Mouse (Mus musculus): ENCODE measurements around the gene Sco1. TPM values are rescaled to one million over a fixed set of nuclear protein-coding genes. Genes with fewer than 3 reads are reported as not detected.

Sco1 gene
- polyA plus RNA-seq, 1 experiment from 2014 or later: 16.0 TPM

- no peak for ATAC-seq (replicated peaks; ENCODE audit: low FRiP score, low read depth)
- TF ChIP-seq CTCF (IDR thresholded peaks at IDR 0.05; ENCODE audit: low read depth): peak; percentile 29; the same call in 1 of the 2 replicates
Observed at GRCm38 (mm10) chr11:67039799-67040198, 12.7 kb upstream of the Sco1 start.

GRCm38 (mm10) chr11:67040483-67040882, 12.0 kb upstream of the Sco1 start:
- no peaks in the 10 kb centered on the region for H3K4me1 ChIP-seq (replicated peaks; ENCODE audit: insufficient read depth, low read length)
- H3K9ac ChIP-seq (ENCODE audit: low read depth, low read length): no peak overlapping the region
- no peaks in the 10 kb centered on the region for H3K9me3 ChIP-seq (replicated peaks; ENCODE audit: low read length)
- H3K27ac ChIP-seq: no peak overlapping the region
- DNase-seq (ENCODE audit: low spot score) (no peak), ATAC-seq (replicated peaks; ENCODE audit: low FRiP score, low read depth) (no peak)
- H3K4me2 ChIP-seq (ENCODE audit: low read length): no peak overlapping the region
- H3K36me3 ChIP-seq (ENCODE audit: insufficient read depth, low read length): peaks cover 25% of the 10 kb centered on the region; the same call in 1 of the 2 replicates
- H3K4me3 ChIP-seq (replicated peaks; ENCODE audit: low read depth, low read length): no peak overlapping the region
- WGBS: 94% methylated on average over 6 of the region's 6 CpGs
- no peaks in the 10 kb centered on the region for H3K27me3 ChIP-seq (ENCODE audit: insufficient read depth, low read length)
- no peak for TF ChIP-seq CTCF (IDR thresholded peaks at IDR 0.05; ENCODE audit: low read depth)

More at GRCm38 (mm10) chr11:67039799-67040198, 12.7 kb upstream of the Sco1 start:
- 95% methylated on average over 3 of the region's 3 CpGs for WGBS
- no peak for DNase-seq (ENCODE audit: low spot score)
- Histone ChIP-seq H3K9ac (ENCODE audit: low read depth, low read length) (no peak overlapping the region), H3K4me1 (replicated peaks; ENCODE audit: insufficient read depth, low read length) (no peaks in the 10 kb centered on the region), H3K9me3 (replicated peaks; ENCODE audit: low read length) (no peaks in the 10 kb centered on the region), H3K27ac (no peak overlapping the region), H3K4me3 (replicated peaks; ENCODE audit: low read depth, low read length) (no peak overlapping the region), H3K36me3 (ENCODE audit: insufficient read depth, low read length) (peaks cover 25% of the 10 kb centered on the region; the same call in 1 of the 2 replicates), H3K4me2 (ENCODE audit: low read length) (no peak overlapping the region), H3K27me3 (ENCODE audit: insufficient read depth, low read length) (no peaks in the 10 kb centered on the region)

GRCm38 (mm10) chr11:67043007-67043406, 9.5 kb upstream of the Sco1 start:
- H3K36me3 ChIP-seq (ENCODE audit: insufficient read depth, low read length): peaks cover 25% of the 10 kb centered on the region; the same call in 1 of the 2 replicates
- no peaks in the 10 kb centered on the region for H3K9me3 ChIP-seq (replicated peaks; ENCODE audit: low read length)
- no peak overlapping the region for H3K27ac ChIP-seq
- no peak for DNase-seq (ENCODE audit: low spot score)
- 64% methylated on average over 8 of the region's 8 CpGs for WGBS
- H3K4me1 ChIP-seq (replicated peaks; ENCODE audit: insufficient read depth, low read length): no peaks in the 10 kb centered on the region
- no peak overlapping the region for H3K4me3 ChIP-seq (replicated peaks; ENCODE audit: low read depth, low read length)
- no peak overlapping the region for H3K4me2 ChIP-seq (ENCODE audit: low read length)
- no peaks in the 10 kb centered on the region for H3K27me3 ChIP-seq (ENCODE audit: insufficient read depth, low read length)
- H3K9ac ChIP-seq (ENCODE audit: low read depth, low read length): no peak overlapping the region
- TF ChIP-seq CTCF (IDR thresholded peaks at IDR 0.05; ENCODE audit: low read depth): no peak
- no peak for ATAC-seq (replicated peaks; ENCODE audit: low FRiP score, low read depth)

- no peaks in the 10 kb centered on the region for H3K9me3 ChIP-seq (replicated peaks; ENCODE audit: low read length)
- H3K4me2 ChIP-seq (ENCODE audit: low read length): no peak overlapping the region
- no peak overlapping the region for H3K4me3 ChIP-seq (replicated peaks; ENCODE audit: low read depth, low read length)
- H3K36me3 ChIP-seq (ENCODE audit: insufficient read depth, low read length): peaks cover 24% of the 10 kb centered on the region; the same call in 1 of the 2 replicates
- no peak; the same call in 1 of the 2 replicates for ATAC-seq (replicated peaks; ENCODE audit: low FRiP score, low read depth)
- no peaks in the 10 kb centered on the region for H3K4me1 ChIP-seq (replicated peaks; ENCODE audit: insufficient read depth, low read length)
- no peaks in the 10 kb centered on the region for H3K27me3 ChIP-seq (ENCODE audit: insufficient read depth, low read length)
- TF ChIP-seq CTCF (IDR thresholded peaks at IDR 0.05; ENCODE audit: low read depth): no peak
- no peak overlapping the region for H3K27ac ChIP-seq
- H3K9ac ChIP-seq (ENCODE audit: low read depth, low read length): no peak overlapping the region
- WGBS: 62% methylated on average over 6 of the region's 6 CpGs
- no peak for DNase-seq (ENCODE audit: low spot score)
Observed at GRCm38 (mm10) chr11:67044959-67045358, 7.5 kb upstream of the Sco1 start.

GRCm38 (mm10) chr11:67047199-67047598, 5.3 kb upstream of the Sco1 start:
- ATAC-seq (replicated peaks; ENCODE audit: low FRiP score, low read depth) (no peak), DNase-seq (ENCODE audit: low spot score) (no peak)
- WGBS: 91% methylated on average over 5 of the region's 5 CpGs
- TF ChIP-seq CTCF (IDR thresholded peaks at IDR 0.05; ENCODE audit: low read depth): no peak
- Histone ChIP-seq H3K9ac (ENCODE audit: low read depth, low read length) (no peak overlapping the region), H3K36me3 (ENCODE audit: insufficient read depth, low read length) (0 out of 2 replicates have a peak, but pooled peaks cover 5% of the 10 kb centered on the region), H3K9me3 (replicated peaks; ENCODE audit: low read length) (no peaks in the 10 kb centered on the region), H3K4me1 (replicated peaks; ENCODE audit: insufficient read depth, low read length) (no peaks in the 10 kb centered on the region), H3K4me2 (ENCODE audit: low read length) (no peak overlapping the region), H3K27ac (no peak overlapping the region), H3K27me3 (ENCODE audit: insufficient read depth, low read length) (no peaks in the 10 kb centered on the region), H3K4me3 (replicated peaks; ENCODE audit: low read depth, low read length) (no peak overlapping the region)

- Histone ChIP-seq H3K9me3 (replicated peaks; ENCODE audit: low read length) (no peaks in the 10 kb centered on the region), H3K36me3 (ENCODE audit: insufficient read depth, low read length) (0 out of 2 replicates have a peak, but pooled peaks cover 5% of the 10 kb centered on the region), H3K27ac (no peak overlapping the region), H3K4me2 (ENCODE audit: low read length) (no peak overlapping the region), H3K9ac (ENCODE audit: low read depth, low read length) (no peak overlapping the region), H3K27me3 (ENCODE audit: insufficient read depth, low read length) (no peaks in the 10 kb centered on the region), H3K4me3 (replicated peaks; ENCODE audit: low read depth, low read length) (no peak overlapping the region), H3K4me1 (replicated peaks; ENCODE audit: insufficient read depth, low read length) (0 out of 2 replicates have a peak, but pooled peaks cover 3% of the 10 kb centered on the region)
- WGBS: 87% methylated on average over 8 of the region's 8 CpGs
- no peak for DNase-seq (ENCODE audit: low spot score)
- no peak for TF ChIP-seq CTCF (IDR thresholded peaks at IDR 0.05; ENCODE audit: low read depth)
- ATAC-seq (replicated peaks; ENCODE audit: low FRiP score, low read depth): no peak
Observed at GRCm38 (mm10) chr11:67048496-67048895, 4.0 kb upstream of the Sco1 start.

- 86% methylated on average over 3 of the region's 3 CpGs for WGBS
- no peak for DNase-seq (ENCODE audit: low spot score)
- TF ChIP-seq CTCF (IDR thresholded peaks at IDR 0.05; ENCODE audit: low read depth): no peak
Observed at GRCm38 (mm10) chr11:67049256-67049655, 3.2 kb upstream of the Sco1 start.

More at GRCm38 (mm10) chr11:67049256-67049655, 3.2 kb upstream of the Sco1 start:
- ATAC-seq (replicated peaks; ENCODE audit: low FRiP score, low read depth): no peak
- Histone ChIP-seq H3K9me3 (replicated peaks; ENCODE audit: low read length) (no peaks in the 10 kb centered on the region), H3K4me3 (replicated peaks; ENCODE audit: low read depth, low read length) (no peak overlapping the region), H3K4me2 (ENCODE audit: low read length) (no peak overlapping the region), H3K4me1 (replicated peaks; ENCODE audit: insufficient read depth, low read length) (0 out of 2 replicates have a peak, but pooled peaks cover 3% of the 10 kb centered on the region), H3K36me3 (ENCODE audit: insufficient read depth, low read length) (0 out of 2 replicates have a peak, but pooled peaks cover 5% of the 10 kb centered on the region), H3K9ac (ENCODE audit: low read depth, low read length) (no peak overlapping the region), H3K27ac (no peak overlapping the region), H3K27me3 (ENCODE audit: insufficient read depth, low read length) (no peaks in the 10 kb centered on the region)
